Mouse (Mus musculus): Measurements from ENCODE around the gene Gm9964. TPM values are rescaled to one million over a fixed set of nuclear protein-coding genes. Genes with fewer than 3 reads are reported as not detected.

Gene Gm9964
- polyA plus RNA-seq, 1 experiment from 2014 or later: not detected

DNA sequence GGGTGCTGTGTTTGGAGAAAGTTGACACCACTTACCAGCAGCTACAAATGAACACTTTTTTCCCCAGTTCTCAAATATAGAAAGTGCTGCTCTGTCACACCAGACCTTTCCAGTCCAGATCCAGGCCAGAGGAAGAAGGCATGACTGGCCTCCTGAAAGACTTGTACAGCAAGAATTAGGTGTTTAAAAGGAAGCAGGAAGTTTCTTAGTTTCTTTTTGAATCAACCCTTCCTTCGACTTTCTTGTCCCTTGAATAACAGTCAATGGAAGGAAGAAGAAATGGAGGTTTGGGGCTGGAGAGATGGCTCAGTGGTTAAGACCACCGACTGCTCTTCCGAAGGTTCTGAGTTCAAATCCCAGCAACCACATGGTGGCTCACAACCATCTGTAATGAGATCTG lies 3.7 kb downstream of the Gm9964 start:
- WGBS: 98% methylated on average over 3 of the region's 3 CpGs

DNA sequence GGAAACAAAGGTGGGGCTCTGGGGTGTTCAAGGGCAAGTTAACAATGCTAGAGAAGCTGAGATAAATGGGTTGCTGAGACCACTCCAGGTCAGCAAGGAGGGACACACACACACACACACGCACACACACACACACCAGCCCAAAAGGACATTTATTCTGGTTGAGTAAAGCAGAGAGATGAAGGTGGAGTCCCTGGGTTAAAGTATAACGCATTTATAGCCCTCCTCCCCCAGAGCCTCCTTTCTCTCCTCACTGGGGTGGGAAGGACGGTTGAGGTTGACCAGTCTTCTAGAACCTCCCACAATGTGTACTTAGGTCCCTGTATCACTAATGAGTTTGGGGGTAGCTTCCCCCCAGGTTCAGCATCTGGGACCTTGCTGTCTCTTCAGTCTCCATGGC lies 4.6 kb downstream of the Gm9964 start:
- Histone ChIP-seq H3K36me3 (replicated peaks) (no peaks in the 10 kb centered on the region), H3K4me2 (no peak overlapping the region), H3K4me1 (no peaks in the 10 kb centered on the region), H3K9me3 (no peaks in the 10 kb centered on the region), H3K27ac (no peak overlapping the region), H3K4me3 (replicated peaks) (no peak overlapping the region), H3K9ac (no peak overlapping the region), H3K27me3 (no peaks in the 10 kb centered on the region)
- WGBS: 85% methylated on average over 3 of the region's 3 CpGs
- no peak for ATAC-seq (ENCODE audit: low FRiP score)

More for the DNA sequence above, 3.7 kb downstream of the Gm9964 start:
- H3K9ac ChIP-seq: no peak overlapping the region
- H3K27ac ChIP-seq: no peak overlapping the region
- H3K4me3 ChIP-seq (replicated peaks): no peak overlapping the region
- H3K36me3 ChIP-seq (replicated peaks): no peaks in the 10 kb centered on the region
- no peaks in the 10 kb centered on the region for H3K4me1 ChIP-seq
- no peaks in the 10 kb centered on the region for H3K9me3 ChIP-seq
- H3K27me3 ChIP-seq: no peaks in the 10 kb centered on the region
- ATAC-seq (ENCODE audit: low FRiP score): no peak
- no peak overlapping the region for H3K4me2 ChIP-seq

DNA sequence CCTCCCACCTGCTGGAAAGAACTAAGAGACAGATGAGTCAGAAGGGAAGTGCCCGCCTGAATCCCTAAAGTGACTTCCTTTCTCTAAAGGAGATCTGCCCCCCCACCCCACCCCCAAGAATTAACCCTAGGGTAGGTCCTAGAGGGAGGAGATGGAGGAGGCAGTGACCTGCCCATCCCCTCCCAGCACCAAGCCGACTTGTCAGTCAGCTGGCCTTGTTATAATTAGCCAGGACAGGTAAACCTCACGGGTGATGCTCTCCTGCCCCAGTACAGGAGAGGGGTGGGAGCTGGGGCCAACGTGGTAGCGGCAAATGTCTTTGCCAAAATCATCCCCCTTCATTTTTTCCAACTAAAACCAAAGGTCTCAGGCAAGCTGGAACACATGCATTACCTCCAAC lies 5.1 kb downstream of the Gm9964 start:
- Histone ChIP-seq H3K27me3 (no peaks in the 10 kb centered on the region), H3K27ac (no peak overlapping the region), H3K36me3 (replicated peaks) (no peaks in the 10 kb centered on the region), H3K4me3 (replicated peaks) (no peak overlapping the region), H3K9me3 (no peaks in the 10 kb centered on the region), H3K4me1 (no peaks in the 10 kb centered on the region), H3K9ac (no peak overlapping the region), H3K4me2 (no peak overlapping the region)
- ATAC-seq (ENCODE audit: low FRiP score): no peak
- 68% methylated on average over 5 of the region's 5 CpGs for WGBS

DNA sequence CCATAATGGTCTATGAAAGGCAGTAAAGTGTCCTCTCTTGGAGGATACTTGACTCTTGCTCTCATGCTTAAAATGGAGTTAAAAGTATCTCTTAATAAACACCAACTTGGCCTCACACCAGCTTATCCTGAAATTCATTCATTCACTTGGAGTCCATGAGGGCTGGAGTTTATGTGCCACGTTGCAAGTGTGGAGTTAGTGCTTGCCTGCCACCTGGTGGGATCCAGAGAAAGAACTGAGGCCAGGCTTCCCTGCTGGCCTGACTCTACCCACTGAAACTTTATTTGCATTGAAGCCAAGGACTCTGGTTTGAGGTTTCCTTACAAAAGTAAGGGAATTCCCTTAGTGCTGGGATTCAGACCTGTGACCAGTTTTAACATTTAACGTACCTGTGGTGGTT lies 6.2 kb downstream of the Gm9964 start:
- H3K4me2 ChIP-seq: no peak overlapping the region
- H3K36me3 ChIP-seq (replicated peaks): no peaks in the 10 kb centered on the region
- no peak for ATAC-seq (ENCODE audit: low FRiP score)
- no peak overlapping the region for H3K4me3 ChIP-seq (replicated peaks)
- no peak overlapping the region for H3K9ac ChIP-seq
- no peaks in the 10 kb centered on the region for H3K4me1 ChIP-seq
- H3K9me3 ChIP-seq: no peaks in the 10 kb centered on the region
- H3K27ac ChIP-seq: no peak overlapping the region
- 48% methylated on average over 2 of the region's 2 CpGs for WGBS
- no peaks in the 10 kb centered on the region for H3K27me3 ChIP-seq

DNA sequence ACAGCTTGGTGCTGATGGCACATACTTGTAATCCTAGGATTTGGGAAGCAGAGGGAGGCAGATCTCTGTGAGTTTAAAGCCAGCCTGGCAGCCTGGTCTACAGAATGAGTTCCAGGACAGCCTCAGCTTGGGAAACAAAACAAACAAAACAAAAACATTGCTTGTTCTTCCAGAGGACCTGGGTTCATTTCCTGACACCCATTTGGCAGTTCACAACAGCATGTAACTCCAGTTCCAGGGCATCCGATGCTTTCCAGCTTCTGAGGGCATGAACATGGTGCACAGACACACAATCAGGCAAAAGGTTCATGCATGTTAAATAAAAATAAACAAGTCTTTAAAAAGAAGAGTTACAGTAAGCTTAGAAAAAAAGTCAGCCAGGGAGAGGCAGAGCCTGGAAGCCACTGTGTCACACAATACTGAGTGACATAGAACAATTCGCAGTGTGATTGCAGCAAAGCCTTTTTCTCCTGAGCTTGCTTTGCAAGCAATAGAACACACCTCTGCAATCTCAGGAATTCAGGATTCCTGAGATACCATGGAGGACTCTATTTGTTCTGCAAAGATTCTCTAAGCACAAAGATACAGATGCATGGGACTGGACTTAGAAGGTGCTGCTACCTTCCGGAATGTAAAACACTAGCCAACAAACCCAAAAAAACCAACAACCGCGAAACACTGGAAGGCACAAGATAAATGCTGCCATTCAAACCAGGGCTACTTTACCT lies 7.6 kb downstream of the Gm9964 start:
- no peak overlapping the region for H3K4me3 ChIP-seq (replicated peaks)
- 92% methylated on average over 5 of the region's 5 CpGs for WGBS
- H3K4me1 ChIP-seq: no peaks in the 10 kb centered on the region
- no peak for ATAC-seq (ENCODE audit: low FRiP score)
- no peak overlapping the region for H3K4me2 ChIP-seq
- no peak overlapping the region for H3K9ac ChIP-seq
- H3K27ac ChIP-seq: no peak overlapping the region
- H3K27me3 ChIP-seq: no peaks in the 10 kb centered on the region
- H3K36me3 ChIP-seq (replicated peaks): no peaks in the 10 kb centered on the region
- no peaks in the 10 kb centered on the region for H3K9me3 ChIP-seq

DNA sequence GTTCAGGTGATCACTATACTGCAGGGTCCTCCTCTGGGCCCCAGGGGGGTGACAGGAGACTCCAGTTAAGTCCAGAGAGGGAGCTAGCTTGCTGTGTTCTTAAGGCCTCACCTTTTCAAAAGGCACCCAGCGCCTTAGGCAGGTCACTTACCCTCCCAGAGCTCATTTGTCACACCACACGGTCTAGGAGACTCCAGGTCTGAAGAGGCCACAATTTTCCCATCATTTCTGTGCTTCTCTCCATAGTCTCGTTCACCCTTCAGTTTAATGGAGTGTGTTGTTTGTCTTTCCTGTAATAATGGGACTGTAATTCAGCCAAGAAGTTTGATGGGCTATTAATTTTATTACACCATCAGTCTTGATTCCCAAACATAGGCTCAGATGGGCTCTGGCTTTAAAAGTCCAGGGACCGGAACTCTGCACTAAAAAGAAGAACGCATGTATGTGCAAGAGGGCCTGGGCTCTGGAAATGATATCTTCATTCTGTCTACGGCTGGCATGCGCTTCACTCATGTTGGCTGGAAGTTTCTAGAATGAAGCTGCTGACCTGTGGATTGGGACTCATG lies 8.3 kb downstream of the Gm9964 start:
- ATAC-seq (ENCODE audit: low FRiP score): no peak
- Histone ChIP-seq H3K4me1 (no peaks in the 10 kb centered on the region), H3K27me3 (no peaks in the 10 kb centered on the region), H3K9ac (no peak overlapping the region), H3K9me3 (no peaks in the 10 kb centered on the region), H3K4me3 (replicated peaks) (no peak overlapping the region), H3K36me3 (replicated peaks) (no peaks in the 10 kb centered on the region), H3K4me2 (no peak overlapping the region), H3K27ac (no peak overlapping the region)
- 84% methylated on average over 7 of the region's 7 CpGs for WGBS

DNA sequence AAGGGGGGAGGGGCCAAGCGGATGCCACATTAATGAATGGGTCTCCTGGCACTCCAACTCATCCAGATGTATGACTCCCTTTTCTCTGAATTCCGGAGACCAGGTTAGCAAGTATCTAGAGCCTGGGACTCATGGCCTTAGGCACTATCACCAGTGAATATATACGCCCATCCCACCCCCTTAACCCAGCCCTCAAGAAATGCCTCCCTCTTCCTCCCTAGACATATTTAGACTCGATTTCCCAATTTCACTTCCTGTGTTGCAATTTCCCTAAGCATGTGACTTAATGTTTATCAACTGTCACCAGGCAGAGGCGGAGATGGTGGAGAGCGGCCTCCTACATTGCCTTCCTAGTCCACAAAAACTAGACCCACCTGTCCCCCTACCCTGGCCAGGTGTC lies 9.3 kb downstream of the Gm9964 start:
- no peaks in the 10 kb centered on the region for H3K36me3 ChIP-seq (replicated peaks)
- no peak overlapping the region for H3K9ac ChIP-seq
- H3K27ac ChIP-seq: no peak overlapping the region
- no peaks in the 10 kb centered on the region for H3K9me3 ChIP-seq
- H3K4me3 ChIP-seq (replicated peaks): no peak overlapping the region
- no peak overlapping the region for H3K4me2 ChIP-seq
- ATAC-seq (ENCODE audit: low FRiP score): no peak
- H3K27me3 ChIP-seq: no peaks in the 10 kb centered on the region
- no peaks in the 10 kb centered on the region for H3K4me1 ChIP-seq
- WGBS: 88% methylated on average over 6 of the region's 6 CpGs

DNA sequence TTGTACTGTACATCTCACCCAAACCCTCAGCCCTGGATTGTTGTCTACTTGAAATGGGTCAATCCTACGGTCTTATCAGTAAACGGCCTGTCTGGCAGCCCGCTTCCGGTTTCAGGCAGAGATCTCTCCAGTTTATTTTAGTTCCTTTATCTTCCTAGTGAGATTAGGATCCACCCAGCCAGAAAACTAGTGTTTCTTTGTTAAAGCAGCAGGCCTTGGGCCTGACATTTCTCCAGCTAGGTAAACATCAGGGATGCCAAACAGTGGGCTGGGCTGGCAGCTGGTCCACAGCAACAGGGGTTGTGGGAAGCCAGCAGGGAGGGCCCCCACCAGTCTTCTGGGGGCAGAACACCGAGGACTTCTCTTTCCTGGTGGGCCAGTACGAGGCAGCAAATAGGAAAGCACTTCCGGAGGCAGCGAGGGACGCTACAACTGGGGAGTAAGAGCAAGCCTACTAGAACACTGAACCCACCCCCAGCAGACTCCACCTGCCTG lies 10.4 kb downstream of the Gm9964 start:
- no peak overlapping the region for H3K4me3 ChIP-seq (replicated peaks)
- WGBS: 86% methylated on average over 9 of the region's 9 CpGs
- no peaks in the 10 kb centered on the region for H3K4me1 ChIP-seq
- no peak overlapping the region for H3K9ac ChIP-seq
- no peak for ATAC-seq (ENCODE audit: low FRiP score)
- H3K27ac ChIP-seq: no peak overlapping the region
- no peaks in the 10 kb centered on the region for H3K27me3 ChIP-seq
- H3K36me3 ChIP-seq (replicated peaks): no peaks in the 10 kb centered on the region
- no peak overlapping the region for H3K4me2 ChIP-seq
- H3K9me3 ChIP-seq: no peaks in the 10 kb centered on the region

DNA sequence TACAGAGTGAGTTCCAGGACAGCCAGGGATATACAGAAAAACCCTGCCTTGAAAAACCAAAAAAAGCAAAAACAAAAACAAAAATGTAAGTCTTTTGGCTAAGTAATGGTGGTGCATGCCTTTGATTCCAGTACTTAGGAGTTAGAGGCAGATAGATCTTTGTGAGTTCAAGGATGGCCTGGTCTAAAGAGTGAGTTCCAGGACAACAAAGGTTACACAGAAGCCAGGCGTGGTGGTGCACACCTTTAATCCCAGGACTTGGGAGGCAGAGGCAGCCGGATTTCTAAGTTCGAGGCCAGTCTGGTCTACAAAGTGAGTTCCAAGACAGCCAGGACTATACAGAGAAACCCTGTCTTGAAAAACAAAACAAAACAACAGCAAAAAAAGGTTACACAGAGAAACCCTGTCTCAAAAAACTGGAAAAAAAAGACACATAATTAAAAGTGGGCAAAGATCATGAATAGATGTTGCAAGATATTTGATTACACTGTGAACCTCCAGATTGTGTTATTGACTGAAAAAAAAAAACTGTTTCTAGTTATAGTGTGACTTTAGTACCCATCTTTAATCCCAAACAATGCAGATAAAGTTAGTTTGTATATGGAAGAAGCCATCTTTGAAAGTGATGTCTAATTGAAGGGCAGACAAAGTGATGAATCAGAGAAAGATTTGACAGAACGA lies 13.2 kb downstream of the Gm9964 start:
- ATAC-seq (ENCODE audit: low FRiP score): no peak
- H3K4me2 ChIP-seq: no peak overlapping the region
- H3K27me3 ChIP-seq: no peaks in the 10 kb centered on the region
- no peak overlapping the region for H3K9ac ChIP-seq
- no peak overlapping the region for H3K27ac ChIP-seq
- WGBS: 90% methylated on average over 4 of the region's 4 CpGs
- no peak overlapping the region for H3K4me3 ChIP-seq (replicated peaks)
- no peaks in the 10 kb centered on the region for H3K9me3 ChIP-seq
- H3K36me3 ChIP-seq (replicated peaks): no peaks in the 10 kb centered on the region
- 0 out of 2 replicates have a peak, but pooled peaks cover 2% of the 10 kb centered on the region for H3K4me1 ChIP-seq

DNA sequence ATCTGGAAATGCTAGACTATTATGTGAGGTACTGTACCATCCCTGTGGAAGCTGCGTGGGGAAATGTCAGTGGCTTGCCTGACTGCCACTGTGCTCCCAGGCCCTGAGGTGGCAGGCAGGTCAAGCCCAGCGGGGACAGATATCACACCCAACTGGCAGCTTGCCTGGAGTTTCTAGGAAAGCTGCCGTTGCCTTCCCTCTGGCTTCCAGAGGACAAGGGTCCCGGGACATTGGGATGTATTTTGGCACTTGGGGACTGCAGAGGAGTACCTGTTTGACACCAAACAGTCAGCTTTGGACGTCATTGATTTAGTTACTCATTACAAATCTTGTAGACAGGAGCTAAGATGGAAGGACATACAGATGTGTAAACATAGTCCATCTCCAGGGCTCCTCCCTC lies 15.3 kb downstream of the Gm9964 start:
- Histone ChIP-seq H3K36me3 (replicated peaks) (no peaks in the 10 kb centered on the region), H3K9me3 (no peaks in the 10 kb centered on the region), H3K9ac (no peak overlapping the region), H3K4me1 (0 out of 2 replicates have a peak, but pooled peaks cover 2% of the 10 kb centered on the region), H3K27ac (no peak overlapping the region), H3K27me3 (no peaks in the 10 kb centered on the region), H3K4me2 (no peak overlapping the region), H3K4me3 (replicated peaks) (no peak overlapping the region)
- WGBS: 79% methylated on average over 5 of the region's 5 CpGs
- ATAC-seq (ENCODE audit: low FRiP score): no peak

DNA sequence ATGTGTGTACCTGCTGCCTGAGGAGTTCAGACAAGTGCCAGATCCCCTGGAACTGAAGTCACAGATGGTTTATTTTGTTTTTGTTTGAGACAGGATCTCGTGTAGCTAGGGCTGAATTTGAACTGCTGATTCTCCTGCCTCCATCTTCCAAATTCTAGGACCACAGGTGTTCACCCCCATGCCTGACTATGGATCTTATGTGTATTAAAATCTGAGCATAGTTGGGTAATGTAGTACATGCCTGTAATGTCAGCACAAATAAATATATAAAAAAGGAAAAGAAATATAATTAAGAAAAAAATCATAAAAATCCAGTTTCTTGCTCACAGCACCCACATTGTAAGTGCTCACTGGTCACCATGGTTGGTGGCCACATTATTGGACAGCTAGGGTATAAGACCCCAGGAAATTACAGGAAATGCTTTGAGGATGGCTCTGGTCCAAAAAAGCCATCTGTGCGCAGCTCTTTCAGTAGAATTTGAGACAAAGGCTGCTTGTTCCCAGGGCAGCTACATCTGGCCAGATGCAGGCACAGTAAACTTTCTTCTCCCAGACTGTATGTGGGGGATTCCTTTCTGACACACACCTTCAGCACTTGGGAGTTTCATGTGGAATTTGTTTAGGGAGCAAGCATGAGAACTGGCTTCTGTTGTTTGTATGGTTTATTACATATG lies 16.8 kb downstream of the Gm9964 start:
- Histone ChIP-seq H3K4me3 (replicated peaks) (no peak overlapping the region), H3K9ac (no peak overlapping the region), H3K36me3 (replicated peaks) (no peaks in the 10 kb centered on the region), H3K9me3 (no peaks in the 10 kb centered on the region), H3K4me2 (no peak overlapping the region), H3K27me3 (no peaks in the 10 kb centered on the region), H3K4me1 (0 out of 2 replicates have a peak, but pooled peaks cover 2% of the 10 kb centered on the region), H3K27ac (no peak overlapping the region)
- ATAC-seq (ENCODE audit: low FRiP score): no peak
- WGBS: 48% methylated on average over 2 of the region's 2 CpGs

DNA sequence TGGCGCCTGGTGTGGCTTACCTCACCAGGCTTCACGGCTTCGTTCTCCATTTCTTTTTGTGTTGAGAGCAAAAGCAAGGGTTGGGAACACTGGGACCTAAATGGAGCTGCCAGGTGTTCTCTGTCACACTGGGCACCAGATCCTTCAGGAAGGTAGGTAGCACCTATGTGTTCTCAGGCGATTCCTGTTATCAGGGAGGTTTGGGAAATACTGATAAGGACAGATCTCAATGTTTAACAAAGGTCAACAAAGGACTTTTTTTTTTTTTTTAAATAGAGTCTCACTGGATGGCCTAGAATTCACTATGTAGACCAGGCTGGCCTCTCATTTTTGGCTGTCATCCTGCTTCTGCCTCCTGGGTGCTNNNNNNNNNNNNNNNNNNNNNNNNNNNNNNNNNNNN lies 22.9 kb downstream of the Gm9964 start:
- H3K27ac ChIP-seq: no peak overlapping the region
- no peaks in the 10 kb centered on the region; the same call in 1 of the 2 replicates for H3K36me3 ChIP-seq (replicated peaks)
- H3K27me3 ChIP-seq: no peaks in the 10 kb centered on the region
- H3K9me3 ChIP-seq: no peaks in the 10 kb centered on the region
- ATAC-seq (ENCODE audit: low FRiP score): no peak
- 84% methylated on average over 4 of the region's 4 CpGs for WGBS
- H3K4me3 ChIP-seq (replicated peaks): no peak overlapping the region
- no peaks in the 10 kb centered on the region for H3K4me1 ChIP-seq
- no peak overlapping the region for H3K9ac ChIP-seq
- no peak overlapping the region for H3K4me2 ChIP-seq

All from forebrain, embryonic 12.5 days (tissue).